ENCODE assay signal across 10 mouse cellular contexts in genomic region chr5:148739141-148739540, GRCm38 (mm10).
DNase-seq lines count a peak whose midpoint lies in the region; ATAC-seq and TF ChIP-seq lines count a peak whose summit lies in the region.
"Had no signal": no experiment of that assay in that cellular context is flagged by ENCODE, and none has a peak within 500 bp of the region (broad histone marks: within the 10 kb centered on the region; RNA-seq: fewer than 3 reads in every experiment).

No protein-coding gene starts in this region.

- ATAC-seq in heart, postnatal 0 days (ENCODE audit: insufficient read depth, low read depth), result peak; percentile 28; the same call in 1 of the 2 replicates
- ATAC-seq in common myeloid progenitor, adult 5-6 weeks (replicated peaks; ENCODE audit: low read depth, poor library complexity, severe bottlenecking), result peak; percentile 99
- ATAC-seq in lung, embryonic 15.5 days (ENCODE audit: borderline replicate concordance, extremely low read depth, low FRiP score, low TSS enrichment), result 0 out of 2 replicates have a peak, but pooled peaks have one; percentile 41
- no peak for ATAC-seq in stomach, embryonic 15.5 days (ENCODE audit: insufficient read depth, low FRiP score, low read depth)
- ATAC-seq: Patski had no signal

- H3K4me1 ChIP-seq in heart, postnatal 0 days (ENCODE audit: control insufficient read depth, insufficient read depth), result peaks cover 13% of the 10 kb centered on the region; the same call in 1 of the 2 replicates
- H3K4me1 ChIP-seq in lung, embryonic 15.5 days, result peaks cover 30% of the 10 kb centered on the region
- H3K4me1 ChIP-seq in stomach, embryonic 15.5 days, result peaks cover 20% of the 10 kb centered on the region; the same call in 1 of the 2 replicates

- no peaks in the 10 kb centered on the region for H3K27me3 ChIP-seq in heart, postnatal 0 days (ENCODE audit: control insufficient read depth, insufficient read depth, low read length)
- no peaks in the 10 kb centered on the region for H3K27me3 ChIP-seq in lung, embryonic 15.5 days
- H3K27me3 ChIP-seq in stomach, embryonic 15.5 days (replicated peaks), result no peaks in the 10 kb centered on the region
- H3K27me3 ChIP-seq: Patski had no signal

- no peaks in the 10 kb centered on the region for H3K9me3 ChIP-seq in heart, postnatal 0 days (replicated peaks; ENCODE audit: control insufficient read depth, low read length)
- no peaks in the 10 kb centered on the region for H3K9me3 ChIP-seq in lung, embryonic 15.5 days
- H3K9me3 ChIP-seq in stomach, embryonic 15.5 days, result no peaks in the 10 kb centered on the region

- TF ChIP-seq CTCF in heart, postnatal 0 days (IDR thresholded peaks at IDR 0.05; ENCODE audit: low read depth), result no peak

- no peak for TF ChIP-seq EP300 in heart, postnatal 0 days (IDR thresholded peaks at IDR 0.05; ENCODE audit: low read depth)

- H3K4me3 ChIP-seq in heart, postnatal 0 days (ENCODE audit: low read depth, low read length), result no peak overlapping the region
- no peak overlapping the region for H3K4me3 ChIP-seq in lung, embryonic 15.5 days
- H3K4me3 ChIP-seq in stomach, embryonic 15.5 days (replicated peaks), result no peak overlapping the region
- H3K4me3 ChIP-seq: gastrocnemius, adult 2 months had no signal

- no peak overlapping the region for H3K4me2 ChIP-seq in heart, postnatal 0 days (ENCODE audit: low read depth, low read length)
- H3K4me2 ChIP-seq in lung, embryonic 15.5 days, result no peak overlapping the region
- H3K4me2 ChIP-seq in stomach, embryonic 15.5 days, result no peak overlapping the region

- no peak for DNase-seq in heart, postnatal 0 days (ENCODE audit: low spot score)
- no peak for DNase-seq in heart, postnatal 4 days
- no peak for DNase-seq in spleen, adult 18-20 months
- DNase-seq in layer of hippocampus, postnatal 25 days (ENCODE audit: extremely low spot score in 1 of 2, low spot score in 1 of 2), result no peak
- no peak for DNase-seq in urinary bladder, postnatal 14 days (ENCODE audit: low spot score)
- DNase-seq: gastrocnemius, adult 2 months had no signal

- no peaks in the 10 kb centered on the region for H3K36me3 ChIP-seq in heart, postnatal 0 days (replicated peaks; ENCODE audit: control insufficient read depth, insufficient read depth, low read length)
- no peaks in the 10 kb centered on the region for H3K36me3 ChIP-seq in lung, embryonic 15.5 days
- no peaks in the 10 kb centered on the region for H3K36me3 ChIP-seq in stomach, embryonic 15.5 days

- H3K27ac ChIP-seq in heart, postnatal 0 days (ENCODE audit: low read depth), result no peak overlapping the region
- no peak overlapping the region for H3K27ac ChIP-seq in lung, embryonic 15.5 days
- 0 out of 2 replicates have a peak overlapping the region, but pooled peaks have one; percentile 7 for H3K27ac ChIP-seq in stomach, embryonic 15.5 days

- WGBS in heart, postnatal 0 days, result 64% methylated on average over 3 of the region's 3 CpGs
- 61% methylated on average over 3 of the region's 3 CpGs for WGBS in lung, embryonic 15.5 days
- WGBS in stomach, embryonic 15.5 days, result 56% methylated on average over 3 of the region's 3 CpGs

- no peak overlapping the region for H3K9ac ChIP-seq in heart, postnatal 0 days (replicated peaks; ENCODE audit: low read depth, low read length)
- no peak overlapping the region for H3K9ac ChIP-seq in lung, embryonic 15.5 days
- H3K9ac ChIP-seq in stomach, embryonic 15.5 days, result no peak overlapping the region
